Mouse (Mus musculus) adrenal gland, postnatal 14 days (tissue): ENCODE measurements around the gene Nipal1. TPM values are rescaled to one million over a fixed set of nuclear protein-coding genes. Genes with fewer than 3 reads are reported as not detected.
A peak's percentile ranks its signal among the peaks of the same experiment; 100 is the strongest.

Experiments used
- DNase-seq: peaks from one replicate; pipeline ENCODE4 v3.0.0; 2021; ENCODE audit warnings: mixed read lengths
- long read RNA-seq, 2 experiments: library from polyadenylated mRNA; stranded (forward); transcript quantifications; one replicate each; pipeline ENCODE4 v2.0.0; 2021
- total RNA-seq: library from RNA; stranded (reverse); gene quantifications from 2 replicates; pipeline ENCODE4 v1.2.3, GENCODE M21; 2021

The Nipal1 gene
- total RNA-seq: 2.4 and 2.5 TPM in 2 replicates
- long read RNA-seq, experiment 1, full-length matches to known transcripts: 1 of 1 reads
- long read RNA-seq, experiment 1, partial matches to known transcripts: 0 of 1 reads
- long read RNA-seq, experiment 1, other reads (novel, unspliced or antisense): 0 of 1 reads
- long read RNA-seq, experiment 2, full-length matches to known transcripts: 2 of 2 reads
- long read RNA-seq, experiment 2, partial matches to known transcripts: 0 of 2 reads
- long read RNA-seq, experiment 2, other reads (novel, unspliced or antisense): 0 of 2 reads

- DNase-seq: peak; percentile 81
These were observed at the start of gene Nipal1 for GRCm38 (mm10) chr5:72647418-72647907. Gene Nipal1 (plus strand): TSS chr5:72647795.

GRCm38 (mm10) chr5:72601006-72601405 is 46.6 kb upstream of the Nipal1 start:
- peak; percentile 74 for DNase-seq

GRCm38 (mm10) chr5:72603138-72603537 is 44.5 kb upstream of the Nipal1 start:
- DNase-seq: no peak

- DNase-seq: no peak
These were observed 30.2 kb upstream of the Nipal1 start for GRCm38 (mm10) chr5:72617413-72617812.

- DNase-seq: no peak
These were observed 26.6 kb upstream of the Nipal1 start for GRCm38 (mm10) chr5:72621022-72621421.

- DNase-seq: peak; percentile 63
These were observed 17.6 kb upstream of the Nipal1 start for GRCm38 (mm10) chr5:72630026-72630425.

GRCm38 (mm10) chr5:72634791-72635271 is 12.8 kb upstream of the Nipal1 start:
- DNase-seq: peak; percentile 3

GRCm38 (mm10) chr5:72636122-72636521 is 11.5 kb upstream of the Nipal1 start:
- DNase-seq: no peak

GRCm38 (mm10) chr5:72636576-72636975 is 11.0 kb upstream of the Nipal1 start:
- DNase-seq: no peak

- no peak for DNase-seq
These were observed 7.5 kb upstream of the Nipal1 start for GRCm38 (mm10) chr5:72640072-72640471.

GRCm38 (mm10) chr5:72643655-72644054 is 3.9 kb upstream of the Nipal1 start:
- DNase-seq: no peak

- no peak for DNase-seq
These were observed 3.4 kb upstream of the Nipal1 start, which contains the start of gene Cnga1 for GRCm38 (mm10) chr5:72644175-72644574. Gene Cnga1 (minus strand): TSS chr5:72644275.

GRCm38 (mm10) chr5:72646131-72646530 is 1.5 kb upstream of the Nipal1 start:
- peak; percentile 14 for DNase-seq

GRCm38 (mm10) chr5:72646996-72647395 is 599 bp upstream of the Nipal1 start:
- no peak for DNase-seq

- DNase-seq: peak; percentile 5
These were observed 482 bp downstream of the Nipal1 start for GRCm38 (mm10) chr5:72647958-72648595.

GRCm38 (mm10) chr5:72648987-72649735 is 1.6 kb downstream of the Nipal1 start:
- peak; percentile 28 for DNase-seq

GRCm38 (mm10) chr5:72653068-72653674 is 5.6 kb downstream of the Nipal1 start:
- DNase-seq: no peak

- no peak for DNase-seq
These were observed 8.7 kb downstream of the Nipal1 start for GRCm38 (mm10) chr5:72656270-72656791.

GRCm38 (mm10) chr5:72658375-72658774 is 10.8 kb downstream of the Nipal1 start:
- no peak for DNase-seq

GRCm38 (mm10) chr5:72661051-72661781 is 13.6 kb downstream of the Nipal1 start:
- DNase-seq: no peak

GRCm38 (mm10) chr5:72664126-72664525 is 16.5 kb downstream of the Nipal1 start:
- no peak for DNase-seq
